Mouse (Mus musculus) spleen, adult 2 months (tissue): ENCODE measurements around the gene Cd44.

Source experiments
- CTCF ChIP-seq: fragments of 200-500 bp; IDR thresholded peaks from 2 replicates; pipeline ENCODE4 v1.5.1; 2011; ENCODE audit warnings: mild to moderate bottlenecking, inconsistent platforms; ENCODE audit not compliant: insufficient read depth, insufficient read length, insufficient replicate concordance; ENCODE audit errors: extremely low read depth
- POLR2A ChIP-seq: fragments of 200-500 bp; IDR thresholded peaks from 2 replicates; pipeline ENCODE4 v1.6.1; 2011; ENCODE audit warnings: low read depth, low read length, inconsistent platforms

GRCm38 (mm10) chr2:102944415-102945012 is 43.0 kb upstream of the Cd44 start:
- no peak for TF ChIP-seq CTCF
- TF ChIP-seq POLR2A: no peak
